Mouse (Mus musculus) intestine, embryonic 14.5 days (tissue): Measurements from ENCODE around the gene Gm28230. TPM values are rescaled to one million over a fixed set of nuclear protein-coding genes. Genes with fewer than 3 reads are reported as not detected.

Experiments used
- ATAC-seq: fragments of 200-750 bp; cut with Nextera tagmentation; replicated peaks from 2 replicates; pipeline ENCODE4 v1.8.0; 2017; ENCODE audit warnings: low read depth, moderate number of reproducible peaks, moderate TSS enrichment, moderate library complexity; ENCODE audit not compliant: low FRiP score, low TSS enrichment
- DNase-seq: peaks from one replicate; pipeline ENCODE4 v3.0.0-alpha.2; 2018; ENCODE audit warnings: low spot score
- H3K27ac ChIP-seq: fragments of 300-500 bp; sonication (generic); 2 replicates; pipeline ENCODE4 v1.5.1; 2014; ENCODE audit warnings: low read depth, mild to moderate bottlenecking, control low read depth
- H3K27me3 ChIP-seq: fragments of 300-500 bp; sonication (generic); replicated peaks from 2 replicates; pipeline ENCODE4 v1.6.1; 2014; ENCODE audit warnings: low read length, control low read depth; ENCODE audit not compliant: control insufficient read depth, insufficient read depth
- H3K36me3 ChIP-seq: fragments of 300-500 bp; sonication (generic); 2 replicates; pipeline ENCODE4 v1.6.1; 2014; ENCODE audit warnings: low read length, control low read depth; ENCODE audit not compliant: control insufficient read depth, insufficient read depth
- H3K4me1 ChIP-seq: fragments of 300-500 bp; sonication (generic); replicated peaks from 2 replicates; pipeline ENCODE4 v1.6.1; 2014; ENCODE audit warnings: low read length, control low read depth, mixed read lengths; ENCODE audit not compliant: control insufficient read depth, insufficient read depth
- H3K4me2 ChIP-seq: fragments of 300-500 bp; sonication (generic); 2 replicates; pipeline ENCODE4 v1.6.1; 2014; ENCODE audit warnings: low read length
- H3K4me3 ChIP-seq: fragments of 300-500 bp; sonication (generic); 2 replicates; pipeline ENCODE4 v1.5.1; 2014; ENCODE audit warnings: low read depth, low read length, control low read depth, mixed read lengths
- H3K9ac ChIP-seq: fragments of 300-500 bp; sonication (generic); 2 replicates; pipeline ENCODE4 v1.6.1; 2014; ENCODE audit warnings: mild to moderate bottlenecking, low read length
- H3K9me3 ChIP-seq: fragments of 300-500 bp; sonication (generic); 2 replicates; pipeline ENCODE4 v1.6.1; 2016; ENCODE audit warnings: low read length, control low read depth; ENCODE audit not compliant: control insufficient read depth
- WGBS: fragments of 180-500 bp; shearing (Covaris S2); extraction: QIAGEN DNeasy Blood & Tissue Kit; methylation state at CpG from one replicate; pipeline ENCODE4 v1.1.7; 2014; 5-methylcytosine and 5-hydroxymethylcytosine counted together
- polyA plus RNA-seq: library from polyadenylated mRNA; unstranded; fragments of >200 nt; fragmentation: Nextera tagmentation; extraction: Ambion mirVana; gene quantifications from 2 replicates; pipeline ENCODE4 v1.2.1, GENCODE M21; 2014

The Gm28230 gene
- polyA plus RNA-seq, 1 experiment from 2014 or later, result 0.38 TPM

DNA sequence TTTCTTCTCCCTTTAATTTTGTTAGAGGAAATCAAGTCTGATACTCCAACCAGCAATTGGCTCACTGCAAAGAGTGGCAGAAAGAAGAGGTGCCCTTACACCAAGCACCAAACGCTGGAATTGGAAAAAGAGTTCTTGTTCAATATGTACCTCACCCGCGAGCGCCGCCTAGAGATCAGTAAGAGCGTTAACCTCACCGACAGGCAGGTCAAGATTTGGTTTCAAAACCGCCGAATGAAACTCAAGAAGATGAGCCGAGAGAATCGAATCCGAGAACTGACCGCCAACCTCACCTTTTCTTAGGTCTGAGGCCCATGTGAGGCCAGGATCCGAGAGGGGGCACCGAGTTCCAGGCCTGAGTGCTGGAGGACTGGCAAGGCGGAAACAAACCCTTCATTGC is 32.5 kb upstream of the Gm28230 start:
- Histone ChIP-seq H3K4me3 (peak overlapping the region; percentile 30), H3K4me2 (peak overlapping the region; percentile 16; the same call in 1 of the 2 replicates), H3K36me3 (no peaks in the 10 kb centered on the region), H3K27ac (peak overlapping the region; percentile 57; the same call in 1 of the 2 replicates), H3K27me3 (peaks cover 100% of the 10 kb centered on the region), H3K9me3 (no peaks in the 10 kb centered on the region), H3K4me1 (no peaks in the 10 kb centered on the region), H3K9ac (no peak overlapping the region)
- ATAC-seq (no peak), DNase-seq (peak; percentile 77)
- 4% methylated on average over 16 of the region's 16 CpGs for WGBS

DNA sequence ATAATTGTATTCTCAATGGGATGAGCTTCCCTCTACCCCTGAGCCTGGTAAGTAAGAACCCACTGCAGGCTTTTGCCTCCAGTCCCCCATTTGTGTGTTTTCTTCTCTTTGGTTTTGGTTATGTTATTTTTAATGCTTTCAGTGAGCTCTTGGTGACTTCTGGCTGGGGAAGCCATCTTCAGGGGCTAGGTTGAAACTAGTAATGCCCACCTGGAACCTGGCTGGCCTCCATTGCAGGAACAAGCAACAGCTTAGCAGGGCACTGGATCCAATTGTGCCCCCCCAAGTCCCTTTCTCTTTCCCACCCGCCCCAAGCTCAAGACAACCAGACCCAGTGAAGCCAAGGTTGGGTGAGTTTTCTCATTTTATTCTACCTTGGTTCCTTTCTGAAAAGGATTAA is 31.1 kb upstream of the Gm28230 start:
- Histone ChIP-seq H3K36me3 (no peaks in the 10 kb centered on the region), H3K9me3 (no peaks in the 10 kb centered on the region), H3K9ac (peak overlapping the region; percentile 2; the same call in 1 of the 2 replicates), H3K4me2 (peak overlapping the region; percentile 51; the same call in 1 of the 2 replicates), H3K27me3 (peaks cover 100% of the 10 kb centered on the region), H3K4me3 (peak overlapping the region; percentile 30; the same call in 1 of the 2 replicates), H3K27ac (peak overlapping the region; percentile 76; the same call in 1 of the 2 replicates), H3K4me1 (no peaks in the 10 kb centered on the region)
- peak; percentile 51 for DNase-seq
- no peak for ATAC-seq
- WGBS, result 13% methylated on average over 1 of the region's 1 CpGs

DNA sequence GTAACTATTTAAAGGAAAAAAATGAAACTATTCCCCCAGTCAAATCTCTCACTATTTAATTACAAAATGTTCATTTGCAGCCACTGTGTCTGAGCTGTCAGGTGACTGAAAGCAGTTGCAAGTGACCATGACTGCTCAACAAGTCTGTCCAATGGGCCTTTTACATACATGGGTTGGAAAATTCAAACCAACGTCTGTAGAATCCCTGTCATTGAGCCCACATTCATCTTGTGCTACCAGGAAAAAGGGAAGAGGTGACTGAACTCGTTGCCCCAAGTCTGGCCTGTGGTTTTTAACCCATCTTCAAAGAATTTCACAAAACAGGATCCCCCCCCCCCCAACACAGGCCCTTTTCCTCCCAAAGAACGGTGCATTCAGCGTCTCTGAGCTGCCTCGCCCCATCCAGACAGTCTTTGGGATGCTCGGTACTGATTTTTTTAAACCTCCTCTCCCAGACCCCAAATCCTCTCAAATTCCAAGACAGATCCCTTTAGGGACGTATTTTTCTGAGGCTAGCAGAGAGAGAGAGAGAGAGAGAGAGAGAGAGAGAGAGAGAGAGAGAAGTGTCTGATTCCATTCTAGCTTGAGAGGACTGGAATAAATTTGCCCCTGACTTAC is 30.6 kb upstream of the Gm28230 start:
- Histone ChIP-seq H3K36me3 (no peaks in the 10 kb centered on the region), H3K27ac (peak overlapping the region; percentile 76), H3K27me3 (peaks cover 100% of the 10 kb centered on the region), H3K4me3 (no peak overlapping the region), H3K9me3 (no peaks in the 10 kb centered on the region), H3K9ac (peak overlapping the region; percentile 2; the same call in 1 of the 2 replicates), H3K4me1 (no peaks in the 10 kb centered on the region), H3K4me2 (peak overlapping the region; percentile 51)
- no peak for ATAC-seq
- peak; percentile 50 for DNase-seq
- 13% methylated on average over 7 of the region's 7 CpGs for WGBS

DNA sequence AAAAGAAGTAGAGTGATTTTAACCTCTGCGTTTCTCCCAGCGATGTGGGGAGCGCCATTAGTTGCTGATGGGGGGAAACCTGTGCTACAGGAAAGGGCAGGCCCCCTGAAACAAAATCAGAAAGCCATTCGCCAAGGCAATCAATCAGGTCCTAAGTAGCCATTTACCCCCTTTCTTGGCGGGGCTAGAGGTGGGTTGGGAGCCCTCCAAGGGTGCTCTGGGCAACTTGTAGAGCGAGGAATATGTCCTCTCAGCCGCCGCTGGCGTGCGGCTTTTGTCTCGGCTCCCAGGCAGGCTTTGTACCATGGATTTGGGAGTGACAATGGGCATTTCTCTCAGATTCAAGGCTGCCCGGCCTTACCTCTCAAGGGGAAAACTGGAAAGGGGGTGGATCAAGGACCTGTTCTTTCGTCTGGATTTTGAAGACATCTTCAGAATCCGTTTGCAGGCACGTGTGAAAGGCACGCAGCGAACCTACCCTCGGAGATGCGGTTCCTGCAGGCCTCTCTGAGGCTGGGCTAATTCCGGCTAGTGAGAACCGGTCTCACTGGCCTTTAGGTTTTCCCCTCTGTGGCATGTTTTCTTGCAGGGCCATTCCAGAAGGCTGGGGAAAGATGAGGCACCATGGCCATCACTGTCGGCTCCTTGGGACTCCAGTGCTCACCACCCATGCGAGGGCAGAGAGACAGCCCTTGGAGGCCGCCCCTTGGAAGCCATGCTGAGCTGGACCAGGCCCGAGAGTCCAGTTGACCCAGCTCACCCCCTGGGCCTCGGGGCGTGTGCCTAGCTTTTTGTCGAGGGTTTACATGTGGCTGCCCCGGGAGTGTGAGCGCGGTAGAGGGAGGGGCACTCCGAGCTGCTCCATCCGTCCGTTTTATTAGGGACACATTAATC is 29.8 kb upstream of the Gm28230 start:
- Histone ChIP-seq H3K9ac (peak overlapping the region; percentile 22; the same call in 1 of the 2 replicates), H3K4me1 (no peaks in the 10 kb centered on the region), H3K4me3 (peak overlapping the region; percentile 16), H3K4me2 (peak overlapping the region; percentile 51), H3K36me3 (no peaks in the 10 kb centered on the region), H3K27me3 (peaks cover 100% of the 10 kb centered on the region), H3K9me3 (no peaks in the 10 kb centered on the region), H3K27ac (peak overlapping the region; percentile 76; the same call in 1 of the 2 replicates)
- 5% methylated on average over 34 of the region's 34 CpGs for WGBS
- no peak; the same call in 1 of the 2 replicates for ATAC-seq
- peak; percentile 79 for DNase-seq

DNA sequence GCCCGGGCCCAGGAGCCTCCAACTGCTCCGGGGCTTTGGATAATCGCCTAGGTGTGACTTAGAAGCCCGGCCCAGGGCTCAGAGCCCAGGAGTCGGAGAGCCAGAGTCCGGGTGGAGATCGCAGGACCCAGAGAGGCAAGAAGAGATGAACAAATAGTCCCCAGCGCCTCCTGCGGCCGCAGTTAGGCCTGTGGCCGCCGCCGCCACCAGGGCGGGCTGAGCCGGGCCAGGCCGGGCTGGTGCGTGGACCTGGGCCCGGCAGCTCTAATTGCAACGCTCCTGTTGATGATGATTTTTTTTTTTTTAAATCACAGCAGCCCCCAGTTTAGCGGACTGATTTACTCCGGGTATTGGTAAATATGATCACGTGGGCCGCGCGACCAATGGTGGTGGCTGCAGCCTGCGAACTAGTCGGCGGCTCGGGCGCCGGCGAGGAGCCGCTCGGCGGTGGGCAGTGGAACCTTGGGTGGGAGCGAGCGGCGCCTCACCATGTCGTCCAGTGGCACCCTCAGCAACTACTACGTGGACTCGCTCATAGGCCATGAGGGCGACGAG is 28.9 kb upstream of the Gm28230 start, which contains the start of gene Hoxd9:
Gene Hoxd9, plus strand, starts transcription at position 161 of the 555 bp plus-strand sequence.
- DNase-seq, result peak; percentile 85
- Histone ChIP-seq H3K4me3 (peak within 1 kb of the TSS; percentile 37), H3K4me2 (peak within 1 kb of the TSS; percentile 51), H3K27ac (peak within 1 kb of the TSS; percentile 76), H3K9ac (peak within 1 kb of the TSS; percentile 52), H3K27me3 (peaks cover 99% of the 10 kb centered on the region), H3K4me1 (no peaks in the 10 kb centered on the region), H3K36me3 (no peaks in the 10 kb centered on the region), H3K9me3 (no peaks in the 10 kb centered on the region)
- peak; percentile 65 for ATAC-seq
- WGBS, result 2% methylated on average over 43 of the region's 43 CpGs

DNA sequence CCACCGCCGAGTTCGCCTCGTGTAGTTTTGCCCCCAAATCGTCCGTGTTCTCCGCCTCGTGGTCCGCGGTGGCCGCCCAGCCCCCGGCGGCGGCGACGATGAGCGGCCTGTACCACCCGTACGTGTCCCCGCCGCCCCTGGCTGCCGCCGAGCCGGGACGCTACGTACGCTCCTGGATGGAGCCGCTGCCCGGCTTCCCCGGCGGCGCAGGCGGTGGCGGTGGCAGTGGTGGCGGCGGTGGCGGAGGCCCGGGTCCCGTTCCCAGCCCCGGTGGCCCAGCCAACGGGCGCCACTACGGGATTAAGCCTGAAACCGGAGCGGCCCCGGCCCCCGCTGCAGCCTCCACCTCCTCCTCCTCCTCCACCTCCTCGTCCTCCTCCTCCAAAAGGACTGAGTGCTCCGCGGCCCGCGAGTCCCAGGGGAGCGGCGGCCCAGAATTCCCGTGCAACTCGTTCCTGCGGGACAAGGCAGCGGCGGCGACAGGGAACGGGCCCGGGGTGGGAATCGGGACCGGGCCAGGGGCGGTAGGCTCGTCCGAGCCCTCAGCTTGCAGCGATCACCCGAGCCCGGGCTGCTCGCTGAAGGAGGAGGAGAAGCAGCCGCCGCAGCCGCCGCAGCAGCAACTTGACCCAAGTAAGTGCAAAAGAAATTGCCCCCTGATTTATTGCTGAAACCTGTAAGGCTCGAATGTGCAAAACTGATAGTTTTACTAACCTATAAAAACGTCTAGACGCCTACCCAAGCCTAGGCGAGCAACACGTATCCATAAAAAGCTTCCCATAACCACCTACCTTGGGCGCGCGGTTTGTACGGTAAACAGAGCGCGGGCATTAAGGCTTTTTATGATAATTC is 28.1 kb upstream of the Gm28230 start:
- Histone ChIP-seq H3K27me3 (peaks cover 99% of the 10 kb centered on the region), H3K9ac (peak overlapping the region; percentile 52), H3K4me1 (no peaks in the 10 kb centered on the region), H3K4me2 (peak overlapping the region; percentile 51), H3K4me3 (peak overlapping the region; percentile 37), H3K9me3 (no peaks in the 10 kb centered on the region), H3K36me3 (no peaks in the 10 kb centered on the region), H3K27ac (peak overlapping the region; percentile 76)
- DNase-seq (peak; percentile 77), ATAC-seq (no peak)
- under 1% methylated on average over 84 of the region's 86 CpGs for WGBS

DNA sequence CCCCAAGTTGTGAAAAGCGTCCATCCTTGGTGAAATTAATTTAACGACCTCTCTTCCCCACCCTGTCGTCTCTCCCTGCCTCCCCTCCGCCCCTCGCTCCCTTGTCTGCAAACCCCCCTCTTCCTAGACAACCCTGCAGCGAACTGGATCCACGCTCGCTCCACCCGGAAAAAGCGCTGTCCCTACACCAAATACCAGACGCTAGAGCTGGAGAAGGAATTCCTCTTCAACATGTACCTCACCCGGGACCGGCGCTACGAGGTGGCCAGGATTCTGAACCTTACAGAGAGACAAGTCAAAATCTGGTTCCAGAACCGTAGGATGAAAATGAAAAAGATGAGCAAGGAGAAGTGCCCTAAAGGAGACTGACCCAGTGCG is 27.5 kb upstream of the Gm28230 start:
- peak; percentile 74 for DNase-seq
- H3K9ac ChIP-seq, result peak overlapping the region; percentile 52
- H3K9me3 ChIP-seq, result no peaks in the 10 kb centered on the region
- peak overlapping the region; percentile 37 for H3K4me3 ChIP-seq
- H3K36me3 ChIP-seq, result no peaks in the 10 kb centered on the region
- 1% methylated on average over 17 of the region's 17 CpGs for WGBS
- peak overlapping the region; percentile 51 for H3K4me2 ChIP-seq
- H3K27ac ChIP-seq, result peak overlapping the region; percentile 76
- ATAC-seq, result no peak
- H3K4me1 ChIP-seq, result no peaks in the 10 kb centered on the region
- H3K27me3 ChIP-seq, result peaks cover 99% of the 10 kb centered on the region
